Comparison of ENCODE assay signal across 10 mouse cellular contexts in the genomic region with DNA sequence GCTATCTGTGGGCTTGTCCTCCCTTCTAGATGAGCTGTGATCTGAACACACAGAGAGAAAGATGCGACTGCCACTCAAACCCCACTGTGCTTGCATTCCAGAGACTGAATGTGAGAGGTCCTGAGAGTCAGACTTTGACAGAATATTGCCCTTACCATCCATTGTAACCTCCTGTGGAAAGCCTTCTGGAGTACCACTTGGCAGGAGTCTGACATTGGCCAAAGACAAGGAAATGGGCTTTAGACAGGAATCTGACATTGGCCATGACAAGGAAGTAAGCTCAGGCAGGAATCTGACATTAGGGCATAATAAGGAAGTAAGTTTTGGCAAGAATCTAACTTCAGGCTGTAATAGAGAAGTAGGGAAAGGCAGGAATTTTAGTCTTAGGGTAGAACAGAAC.
DNase-seq lines count a peak whose midpoint lies in the region; ATAC-seq and TF ChIP-seq lines count a peak whose summit lies in the region.
"Had no signal": no experiment of that assay in that cellular context is flagged by ENCODE, and none has a peak within 500 bp of the region (broad histone marks: within the 10 kb centered on the region; RNA-seq: fewer than 3 reads in every experiment).

No protein-coding gene starts in this region.

- no peak overlapping the region for H3K9ac ChIP-seq in heart, embryonic 14.5 days (ENCODE audit: low read length)
- no peak overlapping the region for H3K9ac ChIP-seq in midbrain, postnatal 0 days (replicated peaks; ENCODE audit: low read length, poor library complexity, severe bottlenecking)
- H3K9ac ChIP-seq in hindbrain, embryonic 14.5 days, result no peak overlapping the region
- H3K9ac ChIP-seq: embryonic facial prominence, embryonic 13.5 days had no signal

- peaks cover 11 to 22% of the 10 kb centered on the region in 2 experiments for H3K4me1 ChIP-seq in heart, embryonic 14.5 days (ENCODE audit: control insufficient read depth in 2 of 2, insufficient read depth in 2 of 2, low read length in 2 of 2)
- peaks cover 44% of the 10 kb centered on the region for H3K4me1 ChIP-seq in midbrain, embryonic 10.5 days
- no peaks in the 10 kb centered on the region for H3K4me1 ChIP-seq in midbrain, postnatal 0 days (ENCODE audit: insufficient read depth, low read length)
- H3K4me1 ChIP-seq in hindbrain, embryonic 14.5 days (replicated peaks; ENCODE audit: control insufficient read depth, insufficient read depth, low read length), result peaks cover 19% of the 10 kb centered on the region
- no peaks in the 10 kb centered on the region; the same call in 1 of the 2 replicates for H3K4me1 ChIP-seq in small intestine, adult 2 months (ENCODE audit: control insufficient read depth, insufficient read depth, insufficient read length, low read length)

- TF ChIP-seq CTCF in midbrain, postnatal 0 days (IDR thresholded peaks at IDR 0.05), result no peak
- no peak for TF ChIP-seq CTCF in small intestine, adult 2 months (IDR thresholded peaks at IDR 0.05; ENCODE audit: extremely low read depth, insufficient read length, insufficient replicate concordance, low read depth, low read length)

- 55% methylated on average over 1 of the region's 1 CpGs for WGBS in heart, embryonic 14.5 days
- 68% methylated on average over 1 of the region's 1 CpGs for WGBS in midbrain, embryonic 10.5 days
- 57% methylated on average over 1 of the region's 1 CpGs for WGBS in midbrain, postnatal 0 days
- WGBS in hindbrain, embryonic 14.5 days, result 52% methylated on average over 1 of the region's 1 CpGs
- WGBS in small intestine, adult 2 months, result 71% methylated on average over 1 of the region's 1 CpGs

- H3K27ac ChIP-seq in heart, embryonic 14.5 days (replicated peaks in 1 of 2; ENCODE audit: control insufficient read depth in 1 of 2, insufficient read depth in 1 of 2, low read depth in 2 of 2, low read length in 2 of 2), result peak overlapping the region; percentile 95 to 100
- H3K27ac ChIP-seq in midbrain, embryonic 10.5 days (replicated peaks), result peak overlapping the region; percentile 91
- H3K27ac ChIP-seq in midbrain, postnatal 0 days (ENCODE audit: low read depth, low read length), result no peak overlapping the region
- H3K27ac ChIP-seq in hindbrain, embryonic 14.5 days, result peak overlapping the region; percentile 81; the same call in 1 of the 2 replicates
- H3K27ac ChIP-seq in small intestine, adult 2 months (ENCODE audit: insufficient read depth, low read depth, low read length), result peak overlapping the region; percentile 25; the same call in 1 of the 2 replicates

- DNase-seq in heart, adult 8-10 months (ENCODE audit: low spot score), result no peak
- no peak for DNase-seq in midbrain, embryonic 10.5 days (ENCODE audit: low spot score)
- DNase-seq in midbrain, postnatal 0 days (ENCODE audit: low spot score), result no peak
- DNase-seq in hindbrain, embryonic 14.5 days (ENCODE audit: low spot score), result no peak
- no peak for DNase-seq in spleen, postnatal 10 days (ENCODE audit: low spot score in 2 of 2)
- no peak for DNase-seq in adrenal gland, adult (ENCODE audit: inconsistent age in 2 of 2, low spot score in 1 of 2)
- DNase-seq: cerebellum, adult 2 months had no signal

- TF ChIP-seq POLR2A in small intestine, adult 2 months (IDR thresholded peaks at IDR 0.05; ENCODE audit: low read depth, low read length), result no peak

- no peak overlapping the region for H3K4me2 ChIP-seq in heart, embryonic 14.5 days (ENCODE audit: low read length)
- no peak overlapping the region for H3K4me2 ChIP-seq in midbrain, postnatal 0 days (ENCODE audit: low read depth, low read length, poor library complexity, severe bottlenecking)
- H3K4me2 ChIP-seq in hindbrain, embryonic 14.5 days (replicated peaks), result no peak overlapping the region

- H3K9me3 ChIP-seq in heart, embryonic 14.5 days (ENCODE audit: control insufficient read depth, low read length), result no peaks in the 10 kb centered on the region
- no peaks in the 10 kb centered on the region for H3K9me3 ChIP-seq in midbrain, embryonic 10.5 days (replicated peaks)
- H3K9me3 ChIP-seq in midbrain, postnatal 0 days (ENCODE audit: low read length), result no peaks in the 10 kb centered on the region
- H3K9me3 ChIP-seq in hindbrain, embryonic 14.5 days (ENCODE audit: control insufficient read depth, low read length), result no peaks in the 10 kb centered on the region
- H3K9me3 ChIP-seq: embryonic facial prominence, embryonic 13.5 days had no signal

- H3K36me3 ChIP-seq in heart, embryonic 14.5 days (ENCODE audit: control insufficient read depth, insufficient read depth, low read length), result no peaks in the 10 kb centered on the region
- H3K36me3 ChIP-seq in midbrain, embryonic 10.5 days, result no peaks in the 10 kb centered on the region
- H3K36me3 ChIP-seq in midbrain, postnatal 0 days (ENCODE audit: insufficient read depth, low read length), result no peaks in the 10 kb centered on the region
- H3K36me3 ChIP-seq in hindbrain, embryonic 14.5 days (replicated peaks; ENCODE audit: control insufficient read depth, insufficient read depth), result no peaks in the 10 kb centered on the region
- no peaks in the 10 kb centered on the region for H3K36me3 ChIP-seq in small intestine, adult 2 months (ENCODE audit: control insufficient read depth, insufficient read depth, low read length)
- H3K36me3 ChIP-seq: embryonic facial prominence, embryonic 13.5 days had no signal

- no peak overlapping the region for H3K4me3 ChIP-seq in heart, embryonic 14.5 days (ENCODE audit: control insufficient read depth in 1 of 2, insufficient read depth in 1 of 2, low read depth in 1 of 2, low read length in 2 of 2)
- H3K4me3 ChIP-seq in midbrain, embryonic 10.5 days, result no peak overlapping the region
- H3K4me3 ChIP-seq in midbrain, postnatal 0 days (ENCODE audit: low read depth, low read length), result no peak overlapping the region
- no peak overlapping the region for H3K4me3 ChIP-seq in hindbrain, embryonic 14.5 days (replicated peaks; ENCODE audit: low read length)
- H3K4me3 ChIP-seq in small intestine, adult 2 months (ENCODE audit: low read depth, low read length), result no peak overlapping the region
- H3K4me3 ChIP-seq: embryonic facial prominence, embryonic 13.5 days had no signal

- no peak for ATAC-seq in heart, embryonic 14.5 days (ENCODE audit: insufficient number of reproducible peaks, insufficient read depth, low FRiP score, low read depth)
- no peak for ATAC-seq in midbrain, postnatal 0 days (ENCODE audit: low FRiP score)
- no peak for ATAC-seq in hindbrain, embryonic 14.5 days (ENCODE audit: low FRiP score)

- no peaks in the 10 kb centered on the region for H3K27me3 ChIP-seq in heart, embryonic 14.5 days (ENCODE audit: control insufficient read depth, insufficient read depth, low read length)
- H3K27me3 ChIP-seq in midbrain, embryonic 10.5 days (ENCODE audit: low read depth, poor library complexity, severe bottlenecking), result no peaks in the 10 kb centered on the region
- no peaks in the 10 kb centered on the region for H3K27me3 ChIP-seq in midbrain, postnatal 0 days (ENCODE audit: insufficient read depth, low read length)
- H3K27me3 ChIP-seq in hindbrain, embryonic 14.5 days (ENCODE audit: control insufficient read depth, insufficient read depth, low read length), result no peaks in the 10 kb centered on the region
- H3K27me3 ChIP-seq in small intestine, adult 2 months (ENCODE audit: control insufficient read depth, insufficient read depth, low read length), result no peaks in the 10 kb centered on the region
- H3K27me3 ChIP-seq: embryonic facial prominence, embryonic 13.5 days had no signal
